Mouse (Mus musculus) inflammation-experienced regulatory T-cells, adult 16 weeks (primary cell): ENCODE measurements around the gene Clip1. TPM values are rescaled to one million over a fixed set of nuclear protein-coding genes. Genes with fewer than 3 reads are reported as not detected.

Source experiments
- polyA plus RNA-seq: library from polyadenylated mRNA; unstranded; fragments of 100-300 nt; shearing (Covaris generic); gene quantifications from one replicate; pipeline ENCODE4 v1.2.1, GENCODE M21; 2017

Clip1 gene
- polyA plus RNA-seq, result 106 TPM

DNA sequence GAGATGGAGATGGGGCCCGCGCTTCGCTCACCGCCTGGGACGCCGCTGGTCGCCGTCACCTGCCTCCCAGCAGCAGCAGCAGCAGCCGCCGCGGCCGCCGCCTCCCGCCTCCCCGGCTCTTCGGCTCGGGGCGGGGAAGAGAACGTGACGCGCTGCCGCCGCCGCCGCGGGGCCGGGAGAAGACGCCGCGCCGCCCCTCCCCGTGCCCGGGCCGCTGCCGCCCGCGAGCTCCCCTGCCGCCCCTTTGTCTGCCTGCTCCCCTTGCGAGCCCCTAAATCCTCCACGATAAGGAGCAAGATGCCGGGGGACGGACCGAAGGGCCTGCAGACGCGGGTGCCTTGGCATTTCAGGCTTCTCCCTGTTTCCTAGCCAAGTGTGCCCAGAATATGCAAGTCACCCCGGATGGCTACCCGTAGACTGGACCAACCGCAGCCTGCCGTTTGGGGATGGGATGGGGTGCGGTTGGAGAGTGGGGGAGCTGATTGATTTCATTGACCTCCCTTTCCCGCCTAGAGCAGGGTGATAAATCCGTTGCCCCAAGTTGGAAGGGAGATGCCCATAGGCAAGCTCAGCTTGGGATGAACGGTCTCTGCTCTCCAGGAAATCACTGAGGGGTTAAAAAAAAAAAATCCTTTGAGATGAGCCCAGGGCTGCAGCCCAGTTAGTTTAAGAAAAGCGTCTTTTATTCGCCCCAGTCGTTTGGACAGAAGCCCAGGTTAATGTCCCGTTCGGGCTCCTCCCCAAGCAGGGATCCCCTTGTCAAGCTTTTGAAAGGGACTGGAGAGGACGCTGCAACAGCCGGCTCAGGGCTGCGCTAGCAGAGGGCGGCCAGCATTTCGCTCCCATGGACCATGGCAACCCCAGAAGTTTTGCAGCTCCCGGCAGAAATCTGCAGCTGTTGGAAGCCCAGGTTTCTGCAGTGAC, at the start of gene Clip1:
Clip1 (minus strand) TSS at position 398 of the 924 bp plus-strand sequence.

DNA sequence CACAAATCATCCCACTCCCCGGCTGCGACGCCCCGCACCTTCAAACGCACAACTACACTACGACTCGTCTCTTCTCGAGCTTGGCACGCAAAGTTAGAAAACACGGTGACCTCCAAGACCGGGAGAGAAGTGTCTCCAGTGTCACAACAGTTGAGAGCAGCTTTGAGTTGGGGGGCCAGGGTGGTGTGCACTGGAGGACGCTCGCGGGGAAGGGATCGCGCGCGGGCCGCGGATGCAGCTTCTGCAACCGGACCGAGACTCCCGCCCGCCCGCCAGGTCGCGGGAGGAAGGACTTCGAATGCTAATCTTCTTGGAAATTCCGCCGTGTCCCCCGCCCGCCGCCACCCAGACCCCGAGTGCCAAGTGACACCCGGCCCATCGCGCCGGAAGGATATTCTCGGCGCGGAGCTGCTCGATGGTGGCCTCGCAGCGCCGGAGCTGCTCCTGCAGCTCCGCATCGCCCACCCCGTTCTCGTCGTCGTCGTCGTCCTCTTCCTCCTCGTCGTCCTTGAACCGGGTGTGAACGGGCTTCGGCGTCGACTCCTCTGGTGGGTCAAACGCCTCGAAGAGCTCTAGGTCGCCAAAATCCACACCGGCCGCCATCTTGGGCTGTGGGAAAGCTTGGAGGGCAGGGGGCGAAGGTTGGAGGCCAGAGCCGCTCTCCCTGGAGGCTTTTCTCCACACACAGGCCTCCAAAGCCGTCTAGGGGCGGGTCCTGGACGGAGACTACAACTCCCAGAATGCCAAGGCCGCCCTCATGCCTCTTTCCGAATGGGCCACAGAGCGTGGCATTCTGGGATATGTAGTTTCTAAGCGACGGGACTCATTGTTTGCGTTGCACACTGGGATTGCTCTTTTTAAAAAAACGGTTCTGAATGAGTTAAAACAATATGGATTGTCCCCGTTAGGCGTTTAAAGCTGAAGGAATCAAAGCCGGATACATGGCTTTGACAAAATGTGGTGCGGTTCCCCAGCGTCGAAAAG, 36.2 kb upstream of the Clip1 start, which contains the start of gene Zcchc8:
Zcchc8 (minus strand) TSS at position 773 of the 984 bp plus-strand sequence.

DNA sequence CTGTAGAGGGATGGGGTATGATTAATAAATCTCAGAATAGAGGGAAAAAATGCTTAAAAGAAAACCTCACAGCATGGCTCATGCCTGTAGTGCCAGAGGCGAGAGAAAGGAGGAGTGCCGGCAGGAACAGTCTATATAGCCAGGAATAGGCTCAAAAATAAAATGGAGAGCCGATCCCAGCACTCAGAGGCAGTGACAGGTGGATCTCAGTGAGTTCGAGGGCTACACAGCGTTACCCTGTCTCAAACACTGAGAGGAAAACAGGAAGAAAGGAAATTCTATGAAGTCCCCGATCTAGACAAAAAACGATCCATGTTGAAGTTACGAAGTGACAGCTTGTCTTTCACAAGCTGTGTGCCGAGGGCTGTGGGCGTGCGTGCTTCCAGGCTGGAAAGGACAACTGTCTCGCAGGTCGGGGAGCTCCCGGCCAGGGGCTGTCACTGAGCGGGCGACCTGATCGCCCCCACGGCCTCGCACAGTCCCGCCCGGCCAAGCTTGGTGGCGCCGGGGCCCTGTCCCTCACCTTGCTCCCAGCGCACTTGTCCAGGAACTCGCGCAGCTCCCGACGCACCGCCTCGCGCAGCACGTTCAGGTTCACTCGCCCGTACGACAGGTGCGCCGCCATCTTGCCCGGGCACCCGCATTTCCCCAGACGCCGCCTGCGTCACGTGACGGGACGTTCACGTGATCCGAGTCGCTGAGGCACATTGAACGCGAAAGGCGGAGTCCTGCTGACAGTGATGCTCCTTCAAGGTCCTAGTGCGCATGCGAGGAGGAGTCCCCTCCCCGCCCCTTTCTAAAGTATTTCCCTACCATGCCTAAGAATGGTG, 111.8 kb downstream of the Clip1 start, which contains the start of gene Vps33a:
Vps33a (minus strand) TSS at position 682 of the 830 bp plus-strand sequence.

Other genes with a start within 250 kb of the Clip1 start
- gene Lrrc43, start 195.3 kb downstream of the Clip1 start, polyA plus RNA-seq, result not detected
- not detected for gene Il31, start 195.1 kb downstream of the Clip1 start, polyA plus RNA-seq
- gene B3gnt4, start 174.2 kb downstream of the Clip1 start, polyA plus RNA-seq, result 0.79 TPM
- gene Diablo, start 160.4 kb downstream of the Clip1 start, polyA plus RNA-seq, result 129 TPM
- gene Gm49027, start 159.1 kb downstream of the Clip1 start, polyA plus RNA-seq, result not detected
- gene Vps33a, start 111.6 kb downstream of the Clip1 start, polyA plus RNA-seq, result 55.3 TPM
- 128 TPM for gene Zcchc8, start 36.5 kb upstream of the Clip1 start, polyA plus RNA-seq
- 207 TPM for gene Rsrc2, start 64.8 kb upstream of the Clip1 start, polyA plus RNA-seq
- 3.2 TPM for gene Kntc1, start 65.1 kb upstream of the Clip1 start, polyA plus RNA-seq
- gene Hcar2, start 180.9 kb upstream of the Clip1 start, polyA plus RNA-seq, result 1.2 TPM
- gene Hcar1, start 195.4 kb upstream of the Clip1 start, polyA plus RNA-seq, result not detected
- 106 TPM for gene Denr, start 222.6 kb upstream of the Clip1 start, polyA plus RNA-seq
- gene Gm43518, start 242.8 kb upstream of the Clip1 start, polyA plus RNA-seq, result 5.3 TPM
- 7.5 TPM for gene Ccdc62, start 246.1 kb upstream of the Clip1 start, polyA plus RNA-seq